Mouse (Mus musculus) embryonic fibroblast, embryonic 13.5 days (primary cell): ENCODE results near the gene Naa25.

Source experiments
- CTCF ChIP-seq: IDR thresholded peaks from 2 replicates; pipeline ENCODE4 v1.5.1; 2011; ENCODE audit warnings: mild to moderate bottlenecking, control low read depth, low read length, moderate library complexity, borderline replicate concordance; ENCODE audit not compliant: insufficient read depth
- POLR2A ChIP-seq: IDR thresholded peaks from 2 replicates; pipeline ENCODE4 v1.6.1; 2011; ENCODE audit warnings: low read depth, mild to moderate bottlenecking, control low read depth, low read length, moderate library complexity

DNA sequence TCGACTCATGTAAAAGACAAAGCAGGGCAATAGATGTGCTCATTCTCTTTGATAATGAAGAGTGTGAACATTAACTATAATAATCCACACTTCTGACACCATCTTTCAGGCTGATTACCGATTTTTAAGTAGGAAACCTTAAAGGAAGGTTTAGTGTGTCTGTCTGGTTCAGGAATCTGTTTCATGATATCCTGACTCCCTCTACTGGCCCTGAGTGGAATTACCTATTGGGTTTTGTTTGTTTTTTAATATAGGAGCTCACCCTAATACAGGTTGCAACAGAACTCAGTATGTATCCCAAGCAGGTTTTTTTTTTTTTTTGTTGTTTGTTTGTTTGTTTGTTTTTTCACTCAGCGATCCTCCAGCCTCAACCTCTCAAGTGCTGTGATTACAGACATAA is 79.9 kb downstream of the Naa25 start:
- TF ChIP-seq CTCF (no peak), POLR2A (no peak)
